Mouse (Mus musculus) lung, adult 2 months (tissue): ENCODE measurements around the gene Layn.

Experiments
- CTCF ChIP-seq: fragments of 200-500 bp; IDR thresholded peaks from 2 replicates; pipeline ENCODE4 v1.5.1; 2011; ENCODE audit warnings: mild to moderate bottlenecking, low read length, control low read depth; ENCODE audit not compliant: insufficient read depth
- POLR2A ChIP-seq: fragments of 200-500 bp; IDR thresholded peaks from 2 replicates; pipeline ENCODE4 v1.6.1; 2011; ENCODE audit warnings: low read depth, mild to moderate bottlenecking, control low read depth, low read length, borderline replicate concordance; ENCODE audit errors: extremely low read depth

DNA sequence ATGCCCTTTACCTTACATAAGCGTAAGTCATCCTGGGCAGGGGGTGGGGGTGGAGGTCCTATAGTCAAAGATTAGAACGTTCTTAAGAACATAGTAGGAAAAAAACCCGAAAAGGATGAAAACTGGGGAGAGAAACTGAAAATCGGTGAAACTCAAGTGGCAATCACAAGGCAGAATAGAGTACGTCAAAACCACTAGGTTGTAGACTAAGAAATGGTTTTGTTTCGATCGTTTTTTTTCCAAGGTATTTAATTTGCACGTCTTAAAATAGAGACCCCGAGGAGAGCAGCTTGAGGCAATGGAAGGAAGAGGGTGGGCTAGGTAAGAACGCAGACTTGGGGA lies 69.2 kb downstream of the Layn start:
- TF ChIP-seq CTCF (no peak), POLR2A (no peak)
